Mouse (Mus musculus) heart, adult 2 months (tissue): Measurements from ENCODE around the gene Gata3. TPM values are rescaled to one million over a fixed set of nuclear protein-coding genes. Genes with fewer than 3 reads are reported as not detected.

Experiments
- DNase-seq, 2 experiments: peaks; one replicate each; pipeline ENCODE4 v3.0.0; 2021
- H3K27ac ChIP-seq: fragments of 200-600 bp; 2 replicates; pipeline ENCODE4 v1.8.1; 2022
- H3K27me3 ChIP-seq: fragments of 200-500 bp; 2 replicates; pipeline ENCODE4 v1.6.1; 2012; ENCODE audit warnings: mild to moderate bottlenecking, low read length, inconsistent platforms, mixed read lengths; ENCODE audit not compliant: control insufficient read depth, insufficient read depth
- H3K36me3 ChIP-seq: fragments of 200-500 bp; 2 replicates; pipeline ENCODE4 v1.6.1; 2012; ENCODE audit warnings: low read length, inconsistent platforms; ENCODE audit not compliant: control insufficient read depth, insufficient read depth
- H3K4me1 ChIP-seq: fragments of 200-500 bp; 2 replicates; pipeline ENCODE4 v1.6.1; 2011; ENCODE audit warnings: low read length; ENCODE audit not compliant: control insufficient read depth, insufficient read depth
- H3K4me3 ChIP-seq: fragments of 200-600 bp; 2 replicates; pipeline ENCODE4 v1.8.1; 2022
- H3K79me2 ChIP-seq: fragments of 200-500 bp; replicated peaks from 2 replicates; pipeline ENCODE4 v1.6.1; 2012; ENCODE audit warnings: mild to moderate bottlenecking, inconsistent platforms, low read length, moderate library complexity, mixed read lengths; ENCODE audit not compliant: control insufficient read depth, insufficient read depth
- H3K9ac ChIP-seq: fragments of 200-500 bp; 2 replicates; pipeline ENCODE4 v1.6.1; 2012; ENCODE audit warnings: low read depth, mild to moderate bottlenecking, control low read depth, inconsistent platforms, low read length, mixed read lengths
- CTCF ChIP-seq: fragments of 200-600 bp; IDR thresholded peaks from 2 replicates; pipeline ENCODE4 v1.8.1; 2022; ENCODE audit warnings: antibody characterized with exemption, mild to moderate bottlenecking, moderate library complexity
- EP300 ChIP-seq: fragments of 200-500 bp; IDR thresholded peaks from 2 replicates; pipeline ENCODE4 v1.6.1; 2011; ENCODE audit warnings: low read depth, low read length, control low read depth; ENCODE audit not compliant: insufficient read depth
- POLR2A ChIP-seq: fragments of 200-500 bp; IDR thresholded peaks from 2 replicates; pipeline ENCODE4 v1.6.1; 2011; ENCODE audit warnings: mild to moderate bottlenecking, low read depth, low read length, control low read depth; ENCODE audit not compliant: insufficient read depth
- WGBS: fragments of 180-500 bp; shearing (Covaris S2); methylation state at CpG from one replicate; pipeline ENCODE4 v1.1.7; 2018; 5-methylcytosine and 5-hydroxymethylcytosine counted together
- intact Hi-C: fragments of 180-260 bp; cut with DNase I; formaldehyde crosslinking; loops from one replicate; pipeline ENCODE4 v1.15.1; 2025
- polyA plus RNA-seq: library from polyadenylated mRNA; depleted of rRNA; stranded (reverse); fragments of >200 nt; gene quantifications from 2 replicates; pipeline ENCODE4 v1.2.3, GENCODE M21; 2012
- total RNA-seq, 2 experiments: library from RNA; stranded (reverse); gene quantifications; 2 replicates each; pipeline ENCODE4 v1.2.3; 2021

The Gata3 gene
- total and polyA plus RNA-seq, 3 experiments: 0.57 to 0.91 (median 0.59) TPM

- no peak within 1 kb of the TSS for H3K27ac ChIP-seq
- intact Hi-C loops: loop anchor here (5.0 kb wide), 1 partner anchor 126 kb away; no protein-coding TSS in a partner anchor
- DNase-seq: peak in 1 of 2 experiments; percentile 40
- H3K4me3 ChIP-seq: no peak within 1 kb of the TSS
- no peaks in the 10 kb centered on the region for H3K36me3 ChIP-seq
- H3K9ac ChIP-seq: no peak within 1 kb of the TSS; the same call in 1 of the 2 replicates
- 4% methylated on average over 35 of the region's 35 CpGs for WGBS
- H3K27me3 ChIP-seq: peaks cover 26% of the 10 kb centered on the region
- H3K79me2 ChIP-seq: no peaks in the 10 kb centered on the region
- TF ChIP-seq CTCF: no peak
- TF ChIP-seq EP300: no peak
- no peak for TF ChIP-seq POLR2A
- no peaks in the 10 kb centered on the region for H3K4me1 ChIP-seq
These were observed 8.7 kb downstream of the Gata3 start, which contains the start of gene 4930412O13Rik for GRCm38 (mm10) chr2:9881051-9881591. Gene 4930412O13Rik (plus strand): TSS chr2:9881252.

GRCm38 (mm10) chr2:9880271-9880670 is 9.6 kb downstream of the Gata3 start:
- no peaks in the 10 kb centered on the region for H3K36me3 ChIP-seq
- H3K9ac ChIP-seq: no peak overlapping the region
- H3K27me3 ChIP-seq: peaks cover 25% of the 10 kb centered on the region
- no peaks in the 10 kb centered on the region for H3K79me2 ChIP-seq
- WGBS: 31% methylated on average over 11 of the region's 11 CpGs
- intact Hi-C loops: loop anchor here (5.0 kb wide), 1 partner anchor 127 kb away; no protein-coding TSS in a partner anchor
- H3K4me3 ChIP-seq: no peak overlapping the region
- DNase-seq: no peak
- no peak overlapping the region for H3K27ac ChIP-seq
- H3K4me1 ChIP-seq: no peaks in the 10 kb centered on the region
- TF ChIP-seq POLR2A (no peak), CTCF (no peak), EP300 (no peak)

GRCm38 (mm10) chr2:9879493-9879892 is 10.3 kb downstream of the Gata3 start:
- WGBS: 1% methylated on average over 21 of the region's 21 CpGs
- peak; percentile 55; the same call in 1 of the 2 replicates for TF ChIP-seq EP300
- TF ChIP-seq CTCF: peak; percentile 94
- TF ChIP-seq POLR2A: peak; percentile 52; the same call in 1 of the 2 replicates
- Histone ChIP-seq H3K36me3 (no peaks in the 10 kb centered on the region), H3K27me3 (peaks cover 25% of the 10 kb centered on the region), H3K9ac (peak overlapping the region; percentile 36), H3K27ac (peak overlapping the region; percentile 34), H3K4me3 (peak overlapping the region; percentile 38), H3K4me1 (no peaks in the 10 kb centered on the region), H3K79me2 (no peaks in the 10 kb centered on the region)
- peak; percentile 91 to 94 for DNase-seq
- intact Hi-C loops: loop anchor here (5.0 kb wide), 2 partner anchors 252 to 332 kb away; no protein-coding TSS in a partner anchor

- intact Hi-C loops: loop anchor here (5.0 kb wide), 2 partner anchors 252 to 332 kb away; no protein-coding TSS in a partner anchor
- no peaks in the 10 kb centered on the region for H3K36me3 ChIP-seq
- TF ChIP-seq EP300: no peak
- no peaks in the 10 kb centered on the region for H3K4me1 ChIP-seq
- H3K27me3 ChIP-seq: peaks cover 24% of the 10 kb centered on the region
- peak overlapping the region; percentile 36 for H3K9ac ChIP-seq
- DNase-seq: no peak
- peak overlapping the region; percentile 38 for H3K4me3 ChIP-seq
- H3K27ac ChIP-seq: peak overlapping the region; percentile 34
- WGBS: under 1% methylated on average over 22 of the region's 22 CpGs
- no peaks in the 10 kb centered on the region for H3K79me2 ChIP-seq
These were observed 10.7 kb downstream of the Gata3 start for GRCm38 (mm10) chr2:9879092-9879491.

- no peaks in the 10 kb centered on the region for H3K36me3 ChIP-seq
- intact Hi-C loops: loop anchor here (5.0 kb wide), 2 partner anchors 251 to 331 kb away; no protein-coding TSS in a partner anchor
- H3K9ac ChIP-seq: no peak overlapping the region
- H3K27me3 ChIP-seq: peaks cover 24% of the 10 kb centered on the region
- peak overlapping the region; percentile 34 for H3K27ac ChIP-seq
- peak; percentile 70 to 75 for DNase-seq
- H3K4me1 ChIP-seq: no peaks in the 10 kb centered on the region
- peak overlapping the region; percentile 38 for H3K4me3 ChIP-seq
- under 1% methylated on average over 33 of the region's 33 CpGs for WGBS
- TF ChIP-seq POLR2A (no peak), CTCF (no peak), EP300 (no peak)
- no peaks in the 10 kb centered on the region for H3K79me2 ChIP-seq
These were observed 11.2 kb downstream of the Gata3 start for GRCm38 (mm10) chr2:9878564-9879081.
